Mouse (Mus musculus) urinary bladder, adult 18-20 months (tissue): ENCODE data around the gene Snapc4.

ENCODE experiments used
- DNase-seq, 2 experiments: peaks; one replicate each; pipeline ENCODE4 v3.0.0; 2022; ENCODE audit warnings: low spot score in 2 of 2, mixed read lengths in 2 of 2

Gene Snapc4

DNA sequence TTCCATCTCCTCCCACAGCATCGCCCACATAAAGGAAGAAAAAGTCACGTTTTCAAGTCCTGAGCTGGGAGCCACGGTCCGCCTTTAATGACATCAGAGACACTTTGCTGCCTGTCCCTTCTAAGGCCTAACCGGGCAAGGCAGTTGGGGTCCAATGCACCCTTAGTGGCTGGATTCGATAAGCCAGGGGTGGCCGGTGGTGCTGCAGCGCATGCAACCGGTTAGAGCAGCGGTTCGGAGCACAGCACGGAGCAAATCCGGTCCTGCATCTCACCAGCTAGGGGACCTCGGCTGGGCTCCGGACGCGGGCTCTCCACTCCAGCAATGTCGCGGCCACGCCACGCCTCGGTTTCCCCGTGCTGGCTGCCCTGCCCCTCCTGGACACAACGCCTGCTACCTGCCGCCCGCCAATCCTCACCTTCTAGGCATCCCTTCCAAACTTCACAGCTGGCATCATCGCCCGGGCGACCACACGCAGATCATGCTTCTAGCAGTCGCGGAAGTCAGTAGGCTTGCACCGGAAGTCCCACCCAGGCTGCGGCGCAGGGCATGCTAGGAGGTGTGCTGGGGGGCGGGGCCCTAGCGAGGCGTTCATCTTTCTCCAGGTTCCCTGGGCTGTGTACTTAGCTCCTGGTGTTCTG, at the start of gene Snapc4:
Gene Snapc4, minus strand, starts transcription at position 523 of the 641 bp plus-strand sequence.
- DNase-seq: peak; percentile 73 to 76

DNA sequence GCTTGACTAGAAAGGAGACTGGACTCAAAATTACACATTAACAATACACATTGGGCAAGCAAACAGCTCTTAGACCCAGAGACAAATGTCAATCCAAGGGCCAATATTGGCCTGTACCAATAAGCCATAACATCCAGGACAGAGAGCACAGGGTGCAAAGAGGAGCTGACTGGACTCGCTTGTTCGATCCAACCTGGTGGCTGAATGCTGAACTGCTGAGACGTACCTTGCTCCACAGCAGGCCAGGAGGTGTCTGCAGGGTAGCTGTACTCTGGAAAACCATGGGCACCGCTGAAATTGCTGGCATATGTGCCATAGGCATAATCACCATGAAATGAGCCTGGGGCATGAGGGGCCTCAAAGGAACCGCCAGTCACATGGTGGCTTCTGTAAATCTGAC, 49.4 kb upstream of the Snapc4 start:
- no peak for DNase-seq

DNA sequence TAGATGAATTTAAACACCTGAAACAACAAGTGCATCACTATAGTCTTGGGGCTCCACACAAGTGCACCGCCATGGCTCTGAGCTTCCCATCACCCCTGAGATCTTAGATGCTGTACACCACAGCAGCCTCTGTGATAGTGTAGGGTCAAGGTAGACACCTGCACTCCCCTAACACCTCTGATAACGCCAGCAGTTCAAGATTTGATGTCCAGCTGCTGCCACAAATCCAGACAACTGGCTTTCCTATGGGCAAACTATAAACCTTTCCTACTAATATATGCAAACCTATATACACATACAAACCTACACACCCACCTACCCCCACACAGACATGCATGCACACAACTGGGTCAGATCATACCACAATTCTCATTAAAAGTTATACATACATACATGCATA, 44.1 kb upstream of the Snapc4 start:
- DNase-seq: no peak

GRCm38 (mm10) chr2:26423086-26423485, 42.6 kb upstream of the Snapc4 start:
- no peak for DNase-seq

GRCm38 (mm10) chr2:26421969-26422368, 41.5 kb upstream of the Snapc4 start:
- DNase-seq: no peak

DNA sequence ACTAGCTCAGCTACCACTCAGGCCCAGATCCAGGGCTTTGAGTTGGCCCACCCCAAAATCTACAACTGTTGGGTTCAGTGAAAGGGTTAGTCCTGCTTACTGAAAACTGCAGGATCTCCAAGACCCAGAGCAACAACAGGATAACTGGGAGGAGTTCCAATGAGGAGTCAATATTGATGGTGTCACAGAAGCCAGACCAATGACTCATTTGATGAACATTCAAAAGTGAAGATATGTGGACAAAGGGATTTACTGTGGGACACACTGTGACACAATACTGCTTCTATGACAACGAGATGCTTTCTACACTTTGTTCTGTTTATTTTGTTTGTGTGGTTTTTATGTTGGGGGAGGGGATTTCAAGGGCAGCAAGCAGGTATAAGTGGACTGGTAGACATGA, 37.7 kb upstream of the Snapc4 start:
- DNase-seq: no peak

- no peak for DNase-seq
Observed at GRCm38 (mm10) chr2:26417066-26417465, 36.6 kb upstream of the Snapc4 start.

DNA sequence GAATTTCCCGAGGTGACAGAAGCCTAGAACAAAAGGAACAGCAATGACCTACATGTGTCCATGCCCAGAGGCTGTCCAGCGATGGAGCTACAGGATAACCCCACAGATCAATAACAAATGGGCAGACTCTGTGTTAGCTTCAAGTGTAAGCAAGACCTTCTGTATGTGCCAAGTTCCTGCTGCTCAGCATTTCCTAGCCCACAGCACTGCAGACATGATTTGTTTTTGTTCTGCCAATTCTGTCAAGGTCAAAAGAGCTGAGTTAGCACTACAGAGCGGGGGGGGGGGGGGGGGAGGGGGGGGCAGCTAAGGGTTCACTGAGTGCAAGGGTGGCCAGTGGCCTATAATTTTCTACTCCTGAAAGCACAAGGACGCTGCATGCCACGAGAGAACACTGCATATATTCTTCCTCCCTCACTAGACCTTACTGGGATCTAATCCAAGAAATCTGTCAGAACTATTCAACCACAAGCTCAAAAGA, 30.5 kb upstream of the Snapc4 start:
- no peak for DNase-seq

DNA sequence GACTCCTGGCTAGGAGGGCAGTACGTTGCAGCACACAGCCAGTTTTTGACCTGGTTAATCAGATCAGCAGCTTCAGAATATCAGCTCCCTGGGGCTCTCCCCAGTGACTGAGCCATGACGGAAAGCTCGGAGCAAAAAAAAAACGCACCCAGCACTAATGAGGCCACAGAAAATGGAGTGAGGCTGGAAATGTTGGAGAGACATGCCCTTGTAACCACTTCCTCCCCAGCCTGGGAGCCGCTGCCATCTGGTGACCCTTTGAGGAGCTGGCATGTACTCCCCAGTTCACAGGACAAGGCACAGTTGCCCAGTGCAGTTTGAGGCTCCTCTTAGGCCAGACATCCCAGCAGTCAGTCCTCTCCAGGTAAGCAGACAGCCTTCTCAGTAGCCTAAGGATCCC, 29.6 kb upstream of the Snapc4 start:
- DNase-seq: no peak

DNA sequence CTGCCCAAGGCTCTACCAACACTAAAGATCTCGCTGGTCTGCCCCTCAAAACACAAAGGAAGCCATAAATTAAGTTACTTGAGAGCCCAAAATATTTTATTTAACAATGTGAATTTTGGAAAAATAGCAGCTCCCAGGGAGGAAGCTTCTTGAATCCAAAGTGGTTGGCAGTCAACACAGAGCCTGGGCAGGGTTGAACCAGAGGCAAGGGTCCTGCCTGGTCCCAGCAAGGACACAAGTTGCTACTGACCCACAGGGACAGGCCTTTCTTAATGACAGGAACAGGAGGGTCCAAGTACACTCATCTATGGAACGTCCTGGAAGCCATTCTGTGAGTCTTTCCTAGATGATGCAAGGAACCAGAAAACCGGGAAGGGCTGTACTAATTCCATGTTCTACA, 28.9 kb upstream of the Snapc4 start:
- no peak for DNase-seq

DNA sequence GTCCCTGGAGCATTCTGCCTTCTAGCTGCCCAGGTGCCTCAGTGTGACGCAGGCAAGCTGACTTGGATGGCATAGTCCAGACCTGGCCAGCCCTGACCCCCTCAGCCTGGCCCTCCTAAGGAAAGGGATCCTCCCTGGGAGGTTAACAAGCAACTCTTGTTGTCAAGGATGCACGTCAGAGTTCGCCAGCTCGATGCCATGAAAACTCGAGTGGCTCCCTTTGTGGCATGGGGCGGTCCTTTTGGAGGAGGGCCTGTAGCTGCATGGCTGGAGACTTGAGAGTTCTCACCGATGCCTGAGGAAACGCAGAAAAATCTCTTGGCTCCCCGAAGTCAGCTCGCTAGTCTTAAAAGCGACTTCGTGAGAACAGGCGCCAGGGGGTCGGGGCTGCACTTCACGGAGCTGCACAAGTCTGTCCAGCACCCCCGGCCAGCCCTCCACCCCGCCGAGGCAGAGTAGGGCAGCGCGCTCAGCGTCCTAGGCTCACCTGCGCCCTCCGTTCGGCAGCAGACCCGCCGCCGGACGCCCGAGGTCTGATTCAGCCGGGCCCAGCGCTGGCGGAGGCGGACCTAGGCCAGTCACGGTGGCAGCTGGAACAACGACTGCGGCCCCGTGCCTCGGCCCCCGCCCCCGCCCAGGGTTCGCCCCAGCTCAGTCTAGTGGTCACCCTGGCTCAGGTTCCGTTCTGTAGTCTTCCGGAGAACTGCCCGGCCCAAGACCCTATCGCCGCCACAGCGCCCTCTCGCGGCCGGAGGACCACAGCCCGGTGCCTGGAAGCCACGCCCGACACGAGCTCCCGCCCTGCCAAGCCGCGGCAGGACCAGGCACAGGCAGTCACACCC, 28.3 kb upstream of the Snapc4 start, which contains the start of gene Inpp5e:
Gene Inpp5e, minus strand, starts transcription at position 689 of the 842 bp plus-strand sequence.
- DNase-seq: peak; percentile 97 to 99

DNA sequence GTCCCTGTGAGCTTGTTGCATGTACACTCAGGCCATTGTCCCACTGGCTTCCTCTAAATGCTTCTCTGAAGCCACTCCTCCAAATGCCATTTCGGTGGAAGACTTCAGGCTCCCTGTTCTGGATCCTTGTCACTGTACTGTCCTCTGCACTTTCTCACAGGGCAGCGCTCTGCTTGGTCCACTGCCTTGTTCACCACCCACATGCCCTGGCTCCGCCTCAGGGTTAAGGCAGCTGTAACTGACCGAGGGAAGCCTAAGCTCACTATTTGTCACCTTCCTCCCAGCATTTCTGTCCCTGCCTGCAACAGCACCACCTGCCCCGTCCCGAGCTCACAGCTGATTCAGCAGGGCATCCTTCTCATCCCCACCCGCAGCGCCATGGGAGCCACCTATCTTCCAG, 22.9 kb upstream of the Snapc4 start:
- DNase-seq: no peak

DNA sequence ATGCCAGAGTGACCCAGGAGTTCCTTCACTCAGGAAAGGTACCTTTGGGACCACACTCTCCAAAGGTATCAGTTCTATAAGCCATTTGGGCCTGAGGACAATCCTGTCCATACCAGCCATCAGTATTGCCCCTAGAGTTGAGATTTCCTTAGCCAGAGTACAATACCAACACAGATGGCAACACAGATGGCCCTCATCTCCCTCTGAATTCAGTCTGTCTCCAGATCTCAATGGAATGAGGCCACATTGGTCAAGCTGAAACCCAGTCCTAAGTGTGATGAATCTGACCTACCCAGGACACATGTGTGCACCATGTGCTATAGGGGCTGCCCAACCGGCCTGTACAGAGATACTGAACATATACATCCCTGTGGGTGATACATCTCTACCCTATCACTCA, 21.8 kb upstream of the Snapc4 start:
- DNase-seq: no peak

GRCm38 (mm10) chr2:26401023-26401422, 20.6 kb upstream of the Snapc4 start:
- DNase-seq: no peak

DNA sequence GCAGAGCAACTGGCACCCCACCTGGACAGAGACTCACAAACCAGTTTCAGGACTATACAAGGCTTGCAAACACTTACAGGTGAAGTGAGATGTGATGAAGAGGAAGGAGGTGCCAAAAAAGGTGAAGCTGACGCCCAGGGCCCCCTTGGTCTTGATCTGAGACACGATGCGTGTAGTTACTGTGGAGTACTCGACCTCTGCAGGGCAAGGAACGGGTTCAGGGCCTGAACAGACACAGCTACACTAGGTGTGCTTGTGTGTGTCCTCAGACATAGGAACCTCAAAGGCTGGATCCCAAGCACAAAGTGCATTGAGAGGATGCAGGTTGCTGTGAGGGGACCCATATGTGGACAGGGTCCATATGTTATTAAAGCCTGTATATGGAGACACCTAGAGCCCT, 19.8 kb upstream of the Snapc4 start:
- DNase-seq: no peak

DNA sequence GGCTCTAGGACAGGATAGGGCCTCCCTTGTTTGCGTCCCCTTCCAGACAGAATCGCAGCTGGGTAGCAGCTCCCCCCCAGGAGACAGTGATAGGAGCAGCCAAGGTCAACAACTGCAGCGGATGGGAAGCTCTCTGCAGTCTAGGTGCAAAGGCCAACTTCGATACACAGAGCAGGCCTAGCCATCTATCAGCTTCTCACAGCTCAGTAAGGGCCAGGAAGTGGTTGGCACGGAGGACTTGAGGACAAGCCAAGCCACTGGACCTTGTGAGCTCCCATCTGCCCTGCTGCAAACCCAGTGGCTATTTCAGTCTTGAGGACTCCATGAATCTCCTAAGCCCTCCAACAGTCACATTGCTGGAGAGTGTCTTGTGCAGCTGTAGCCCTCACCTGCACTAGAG, 19.2 kb upstream of the Snapc4 start:
- no peak for DNase-seq

GRCm38 (mm10) chr2:26398978-26399377, 18.5 kb upstream of the Snapc4 start:
- no peak for DNase-seq

DNA sequence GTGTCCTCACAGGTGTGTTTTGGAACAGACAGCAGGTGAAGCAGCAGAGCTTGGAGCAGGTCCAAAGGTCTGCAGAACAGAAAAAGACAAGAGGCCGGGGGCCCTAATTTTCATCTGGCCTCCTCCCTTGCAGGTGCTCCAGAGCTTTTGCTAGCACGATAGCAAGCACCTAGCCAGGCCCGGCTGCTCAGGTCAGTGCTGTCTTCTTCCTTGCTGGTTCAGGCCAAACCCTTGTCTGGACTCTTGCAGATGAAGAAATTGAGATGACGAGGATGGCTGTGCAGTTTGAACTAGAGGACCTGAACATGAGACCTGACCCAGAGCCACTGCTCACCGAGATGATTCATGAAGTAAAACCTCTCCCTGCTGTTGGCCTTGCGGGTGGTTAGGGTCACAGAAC, 11.2 kb upstream of the Snapc4 start:
- no peak for DNase-seq

- no peak for DNase-seq
Observed at GRCm38 (mm10) chr2:26390954-26391353, 10.5 kb upstream of the Snapc4 start.

- peak; percentile 68 to 79 for DNase-seq
Observed at GRCm38 (mm10) chr2:26389154-26389690, 8.8 kb upstream of the Snapc4 start, which contains the start of the genes Entr1 and Pmpca. Gene Entr1 (minus strand): TSS chr2:26389316. Gene Pmpca (plus strand): TSS chr2:26389339.

DNA sequence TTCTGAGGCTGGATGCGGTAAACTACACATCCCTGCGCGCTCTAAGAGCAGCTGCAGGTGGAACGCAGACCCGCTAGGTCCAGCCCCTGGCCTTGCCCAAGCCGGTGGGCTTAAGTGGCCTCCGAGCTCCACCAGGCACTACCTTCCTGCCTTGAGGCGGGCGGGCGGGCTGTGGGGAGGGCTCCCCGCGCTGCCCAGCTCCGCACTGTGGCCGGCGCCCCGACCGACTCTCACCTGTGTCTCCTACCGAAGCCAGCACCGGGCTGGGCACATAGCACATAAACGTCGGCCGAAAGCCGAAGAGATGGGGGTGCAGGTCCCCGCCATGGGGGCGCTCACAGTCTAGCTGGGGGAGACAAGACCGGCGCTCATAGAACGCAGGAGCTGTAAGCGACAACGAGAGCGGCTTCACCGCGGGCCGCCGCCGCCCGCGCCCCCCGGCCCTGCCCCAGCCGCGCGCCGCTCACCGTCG, 8.3 kb upstream of the Snapc4 start:
- DNase-seq: no peak

- no peak for DNase-seq
Observed at GRCm38 (mm10) chr2:26387713-26388112, 7.3 kb upstream of the Snapc4 start.
